Mouse (Mus musculus) thymus, postnatal 4 days (tissue): ENCODE measurements around the gene Stambp.

Source experiments
- DNase-seq: peaks from one replicate; pipeline ENCODE4 v3.0.0; 2021

Stambp gene

DNA sequence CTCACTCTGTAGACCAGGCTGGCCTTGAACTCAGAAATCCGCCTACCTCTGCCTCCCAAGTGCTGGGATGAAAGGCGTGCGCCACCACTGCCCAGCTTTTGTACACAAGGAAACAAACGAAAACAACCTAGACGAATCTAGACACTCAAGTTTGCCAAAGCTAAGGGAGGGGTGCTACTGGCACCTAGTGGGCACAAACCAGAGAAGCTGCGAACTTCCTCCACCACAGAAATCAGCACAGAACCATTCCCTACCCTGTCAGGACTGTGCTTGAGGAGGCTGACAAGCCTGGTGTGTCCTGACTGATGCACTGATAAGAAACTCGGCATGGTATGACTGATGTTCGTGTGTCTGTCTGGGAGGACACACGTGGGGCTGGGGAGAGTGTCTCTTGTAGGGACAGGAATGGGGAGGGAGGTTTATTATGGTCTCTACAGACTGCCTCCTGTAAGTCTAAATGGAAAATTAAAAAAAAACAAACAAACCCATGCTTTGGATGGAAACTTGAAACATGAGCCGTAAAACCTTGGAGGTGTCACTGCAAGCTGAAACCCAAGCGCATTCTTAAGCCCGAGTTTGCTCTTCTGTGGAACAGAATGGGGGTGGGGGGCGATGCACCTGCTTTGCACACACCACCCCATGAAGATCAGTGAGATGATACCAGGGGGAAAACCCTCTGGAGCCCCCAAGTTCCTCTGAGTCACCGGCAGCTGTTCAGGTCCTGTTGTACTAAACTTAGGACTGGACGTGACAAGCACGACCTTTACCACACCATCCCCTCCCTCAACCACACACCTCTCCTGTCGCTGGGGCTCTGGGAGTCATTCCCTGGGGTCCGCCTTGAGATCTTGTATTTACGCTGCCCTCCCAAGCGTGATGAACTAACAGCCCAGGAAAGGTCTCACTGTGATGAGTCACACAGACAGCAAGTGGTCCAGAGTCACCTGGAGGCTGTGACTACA is 3.3 kb downstream of the Stambp start:
- DNase-seq = peak; percentile 22

DNA sequence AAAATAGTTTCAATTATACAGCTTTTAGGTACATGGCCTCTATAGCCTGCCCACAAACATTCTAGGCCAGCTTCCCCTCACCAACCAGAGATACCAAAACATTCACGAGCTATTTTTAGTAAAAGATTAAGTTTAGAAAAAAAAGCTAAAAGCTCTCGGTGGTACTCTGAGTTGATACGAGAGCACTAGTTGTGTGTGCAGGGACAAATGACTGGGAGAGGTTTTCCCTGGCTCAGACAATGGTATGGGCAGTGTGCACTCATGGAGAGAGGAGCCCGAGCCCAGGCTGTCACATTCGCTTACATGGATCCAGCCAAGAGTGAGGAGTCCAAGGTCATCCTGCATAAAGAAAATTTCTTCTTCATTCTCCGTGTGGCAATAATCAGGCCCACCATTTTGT is 16.6 kb downstream of the Stambp start:
- no peak for DNase-seq

DNA sequence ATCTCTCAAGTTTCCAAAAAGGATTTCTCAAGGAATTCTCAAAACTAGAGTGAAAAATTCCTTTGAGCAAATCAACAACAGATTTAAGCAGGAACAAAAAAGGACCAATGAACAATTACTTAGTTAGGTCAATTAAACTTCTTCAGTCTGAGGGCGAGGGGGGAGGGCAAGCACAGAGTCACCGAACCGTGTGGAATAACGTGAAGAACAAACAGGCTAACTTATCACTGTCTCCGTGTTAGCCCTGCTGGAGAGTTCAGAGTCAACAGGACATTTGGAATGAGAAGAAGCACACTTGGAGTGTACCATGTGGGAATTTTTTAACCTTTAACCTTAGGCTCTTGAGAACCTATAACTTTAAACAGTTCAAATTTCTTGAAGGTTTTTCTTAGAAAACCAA is 24.2 kb downstream of the Stambp start:
- no peak for DNase-seq

DNA sequence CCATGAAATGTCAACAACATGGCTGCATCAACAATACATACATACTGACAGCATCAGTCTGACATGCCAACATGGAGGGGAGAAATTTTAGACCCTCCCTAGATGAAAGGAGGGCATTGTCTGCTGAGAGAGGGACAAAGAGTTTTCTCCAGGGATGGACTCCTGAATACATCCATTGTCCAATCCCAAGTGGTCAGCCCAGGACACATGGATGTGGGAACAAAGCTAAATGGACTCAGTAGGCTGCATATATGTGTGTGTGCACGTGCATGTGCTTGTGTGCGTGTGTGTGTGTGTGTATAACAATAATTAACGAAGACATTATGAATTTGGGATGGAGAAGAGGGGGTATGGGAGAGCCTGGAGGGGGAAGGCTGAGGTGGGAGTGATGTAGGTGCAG is 26.8 kb downstream of the Stambp start:
- DNase-seq = no peak

DNA sequence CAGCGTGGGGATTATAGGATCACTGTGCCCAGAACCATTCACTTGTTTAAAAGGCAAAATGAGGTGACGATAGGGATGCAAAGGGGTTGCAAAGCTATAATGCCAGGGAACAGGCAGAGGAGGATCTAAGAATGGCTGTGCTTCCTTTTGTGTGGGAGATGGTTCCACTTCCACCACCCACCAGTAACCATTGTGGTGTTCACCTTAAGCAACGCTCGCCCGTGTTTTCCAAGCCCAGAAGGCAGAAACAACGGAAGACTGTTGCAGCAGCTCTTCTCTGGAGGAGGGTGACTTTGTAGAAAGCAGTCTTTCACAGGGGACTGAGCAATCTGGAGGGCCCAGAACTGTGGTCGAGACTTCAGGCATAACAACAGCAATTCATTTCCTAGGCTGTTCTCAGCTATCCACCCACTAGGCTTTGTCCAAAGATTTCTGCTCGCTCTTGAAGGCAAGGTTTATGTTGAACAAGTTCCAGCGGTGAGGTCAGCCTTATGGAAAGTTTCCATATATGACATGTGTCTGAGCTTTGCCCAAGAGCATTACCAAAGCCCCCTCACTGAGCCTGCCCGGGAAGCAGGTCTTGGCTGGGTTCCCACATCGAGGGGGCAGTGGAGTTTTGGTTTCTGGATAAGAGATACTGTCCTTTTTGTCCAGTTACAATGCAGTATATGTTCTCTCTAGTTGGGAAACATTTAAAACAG is 30.6 kb downstream of the Stambp start:
- no peak for DNase-seq

DNA sequence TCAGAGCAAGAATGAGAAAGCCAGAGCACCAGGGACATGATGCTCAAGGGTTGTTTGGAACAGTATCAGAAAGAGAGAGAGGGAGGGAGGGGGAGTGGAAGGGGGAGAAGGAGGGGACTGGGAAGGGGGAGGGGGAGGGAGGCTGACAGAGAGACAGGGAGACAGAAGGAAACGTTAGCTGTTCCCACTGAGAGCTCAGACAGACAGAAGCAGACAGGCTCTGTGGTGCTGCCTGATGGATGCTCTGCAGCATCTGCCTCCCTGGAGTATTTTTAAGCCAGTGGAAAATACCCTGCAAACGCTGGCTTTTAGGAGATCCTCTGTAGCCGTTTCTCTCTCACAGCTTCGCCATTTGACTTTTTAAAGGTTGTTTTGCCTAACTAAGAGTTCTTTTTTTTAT is 32.5 kb downstream of the Stambp start:
- no peak for DNase-seq

DNA sequence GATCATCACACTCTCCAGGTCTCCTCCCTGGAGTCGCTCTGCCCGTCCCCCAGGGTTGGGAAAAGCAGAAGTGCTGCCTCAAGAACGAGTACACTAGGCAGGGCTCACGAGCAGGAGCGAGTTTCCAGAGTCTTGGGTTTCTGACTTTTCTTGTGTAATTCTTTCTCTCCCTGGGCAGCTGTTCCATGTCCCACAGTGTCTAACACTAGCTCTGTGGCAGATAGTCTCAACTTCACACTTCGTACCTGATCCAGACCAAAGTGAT is 35.8 kb downstream of the Stambp start:
- DNase-seq = no peak

DNA sequence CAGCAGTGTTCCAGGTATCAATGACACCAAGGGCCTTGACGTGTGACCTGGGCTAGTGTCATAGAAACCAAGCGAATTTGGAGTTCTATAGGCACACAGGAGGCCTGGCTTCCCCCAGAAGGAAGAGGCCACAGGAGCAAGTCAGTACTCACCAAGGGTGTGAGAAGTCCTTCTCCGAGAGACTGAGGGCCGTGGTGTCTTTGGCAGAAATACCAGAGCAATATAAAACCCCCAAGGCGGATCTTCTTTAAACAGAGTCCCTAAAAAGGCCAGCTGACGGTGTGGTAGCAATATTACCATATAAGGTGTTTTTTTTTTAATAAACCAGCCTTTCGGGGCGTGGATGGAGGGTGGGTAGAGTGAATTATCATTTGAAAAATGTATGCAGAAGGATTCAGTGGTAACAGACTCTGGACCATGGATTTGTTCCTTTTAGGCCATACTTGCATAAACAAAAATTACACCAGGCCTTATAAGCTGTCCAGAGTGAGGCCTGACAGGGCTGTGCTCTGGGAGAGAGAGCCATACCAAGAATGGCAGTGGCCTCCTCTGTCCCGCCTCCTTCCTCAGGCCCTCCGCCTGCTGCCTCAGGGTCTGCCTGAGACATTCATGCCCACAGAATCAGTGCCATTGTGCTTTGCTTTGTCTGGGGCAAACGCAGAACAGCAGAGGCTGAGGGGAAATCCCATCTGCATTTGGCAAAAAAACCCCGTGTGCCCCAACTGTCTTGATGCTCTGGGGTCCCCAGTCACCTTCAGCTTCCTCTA is 36.3 kb downstream of the Stambp start, which contains the start of gene Actg2:
Gene Actg2, minus strand, starts transcription at position 238 of the 767 bp plus-strand sequence.
- no peak for DNase-seq

DNA sequence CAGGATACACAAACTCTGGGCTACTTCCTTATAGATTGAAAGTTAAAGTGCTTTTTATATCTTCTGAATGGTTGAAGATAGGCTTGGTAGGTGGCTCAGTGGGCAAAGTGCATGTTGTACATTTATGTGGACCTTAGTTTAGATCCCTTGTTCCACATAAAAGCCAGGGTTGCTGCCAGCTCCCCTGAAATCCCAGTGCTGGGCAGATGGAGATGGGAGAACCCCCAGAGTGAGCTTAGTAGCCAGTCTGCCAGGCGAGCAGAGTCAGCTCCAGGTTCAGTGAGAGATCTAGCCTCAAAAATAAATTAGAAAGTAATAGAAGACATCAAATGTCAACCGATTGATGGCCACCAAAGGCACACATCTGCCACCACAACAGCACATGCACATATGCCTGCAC is 39.9 kb downstream of the Stambp start:
- no peak for DNase-seq

DNA sequence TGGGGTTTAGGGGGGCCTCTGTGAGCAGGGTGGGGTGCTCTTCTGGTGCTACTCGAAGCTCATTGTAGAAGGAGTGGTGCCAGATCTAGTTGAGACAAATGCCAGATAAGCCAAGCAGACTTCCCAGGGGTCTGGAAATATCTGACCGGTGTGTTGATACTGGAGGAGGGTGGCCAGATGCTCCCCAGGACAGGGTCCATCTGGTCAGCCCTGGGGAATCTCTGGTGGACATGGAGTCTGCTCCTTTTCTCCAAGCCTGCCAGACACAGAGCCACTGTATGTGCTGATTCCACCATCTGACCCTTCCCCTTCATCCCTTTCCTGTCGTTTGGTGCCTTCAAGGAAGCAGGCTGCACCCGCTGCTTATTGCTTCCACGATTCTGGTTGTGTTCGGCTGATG is 49.3 kb downstream of the Stambp start:
- DNase-seq = no peak

DNA sequence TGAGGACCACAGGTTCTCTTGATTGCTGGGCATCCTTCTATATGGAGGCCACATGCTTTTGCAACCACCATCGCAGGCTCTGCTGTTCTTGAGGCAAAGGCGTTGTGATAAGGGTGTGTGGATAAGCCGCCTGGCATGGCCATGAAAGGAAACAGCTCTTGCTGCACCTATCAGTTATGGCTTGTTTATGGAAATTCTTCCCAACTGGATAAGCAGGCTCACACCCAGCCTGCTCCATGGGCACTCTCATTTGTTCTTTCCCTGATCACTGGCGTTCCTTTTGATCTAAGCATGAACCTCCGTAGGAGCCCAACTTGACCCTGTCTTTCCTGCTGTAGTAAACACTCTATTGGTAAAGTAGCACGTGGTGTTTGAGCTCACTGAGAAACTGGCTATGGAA is 50.7 kb downstream of the Stambp start:
- no peak for DNase-seq

DNA sequence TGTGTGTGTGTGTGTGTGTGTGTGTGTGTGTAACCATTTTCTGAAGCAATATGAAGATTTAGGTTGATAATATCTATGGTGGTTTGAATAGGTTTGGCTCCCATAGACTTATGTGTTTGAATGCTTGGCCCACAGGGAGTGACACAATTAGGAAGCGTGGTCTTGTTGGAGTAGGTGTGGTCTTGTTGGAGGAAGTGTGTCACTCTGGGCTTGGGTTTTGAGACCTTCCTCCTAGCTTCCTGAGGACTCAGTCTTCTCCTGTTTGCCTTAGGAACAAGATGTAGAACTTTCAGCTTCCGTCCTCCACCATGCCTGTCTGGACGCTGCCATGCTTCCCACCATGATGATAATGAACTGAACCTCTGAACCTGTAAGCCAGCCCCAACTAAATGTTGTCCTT is 53.9 kb downstream of the Stambp start:
- no peak for DNase-seq

DNA sequence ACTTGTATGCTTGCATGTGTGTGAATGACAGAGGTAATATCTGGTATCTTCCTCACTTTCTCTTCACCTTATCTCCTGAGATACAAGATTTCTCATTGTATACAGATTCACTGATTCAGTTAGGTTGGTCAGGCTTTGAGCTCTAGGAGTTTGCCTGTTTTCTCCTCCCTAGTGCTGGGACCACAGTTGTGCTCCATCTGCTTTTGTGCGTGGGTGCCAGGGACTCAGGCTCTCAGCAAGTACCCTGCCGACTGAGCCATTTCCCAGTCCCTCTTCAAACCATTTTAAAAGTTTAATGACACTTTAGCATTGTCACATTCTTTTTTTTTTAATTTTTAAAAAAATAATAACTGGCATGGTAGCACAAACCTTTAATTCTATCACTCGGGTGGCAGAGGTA is 57.4 kb downstream of the Stambp start:
- no peak for DNase-seq

DNA sequence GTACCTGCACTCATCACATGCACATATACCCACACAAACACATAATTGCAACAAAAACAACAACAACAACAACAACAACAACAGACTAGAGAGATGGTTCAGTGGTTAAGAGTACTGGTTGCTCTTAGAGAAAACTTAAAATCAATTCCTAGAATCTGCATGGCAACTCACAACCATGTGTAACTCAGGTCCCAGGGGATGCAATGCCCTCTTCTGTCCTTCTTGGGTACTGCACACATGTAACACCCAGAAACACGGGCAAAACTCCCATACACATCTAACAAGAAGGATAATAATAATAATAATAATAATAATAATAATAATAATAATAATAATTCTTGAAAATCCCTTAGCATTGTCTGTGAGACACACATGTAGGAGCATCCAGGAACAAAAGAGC is 60.0 kb downstream of the Stambp start:
- peak; percentile 77 for DNase-seq

DNA sequence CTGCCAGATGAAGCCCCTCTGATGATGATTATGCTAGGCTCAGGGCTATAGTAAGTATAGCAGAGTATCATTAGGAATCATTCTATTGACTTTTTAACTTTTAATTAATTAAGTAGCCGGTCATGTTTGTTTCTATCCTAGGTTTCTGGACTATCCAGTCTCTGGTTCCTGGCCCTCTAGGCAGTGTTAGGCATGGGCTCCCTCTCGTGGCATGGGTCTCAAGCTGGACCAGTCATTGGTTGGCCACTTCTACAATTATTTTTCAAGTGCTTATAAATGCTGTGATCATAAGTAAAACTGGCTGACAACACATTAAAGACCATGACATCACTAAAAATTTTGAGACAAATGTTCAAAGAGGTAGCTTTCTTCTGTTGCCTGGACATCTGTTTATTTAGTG is 62.3 kb downstream of the Stambp start:
- no peak for DNase-seq

DNA sequence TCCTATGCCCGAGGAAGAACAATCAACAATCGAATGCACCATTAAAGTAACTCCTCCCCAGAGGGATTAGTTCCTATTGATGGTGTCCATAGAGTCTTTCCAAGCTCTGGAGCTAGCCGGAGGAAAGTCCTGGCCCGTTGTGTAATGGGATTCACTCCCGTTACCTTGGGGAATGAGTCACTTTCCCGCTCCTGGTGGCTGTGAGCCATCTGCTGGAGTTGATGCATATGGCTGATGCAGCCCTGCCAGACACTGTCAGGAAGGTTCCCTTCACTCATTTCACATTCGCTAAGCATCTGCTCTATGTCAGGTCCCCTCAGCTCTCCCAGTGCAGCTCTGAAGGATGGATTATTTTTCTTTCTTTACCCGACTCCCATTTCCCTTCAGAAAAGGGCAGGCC is 63.1 kb downstream of the Stambp start:
- no peak for DNase-seq

DNA sequence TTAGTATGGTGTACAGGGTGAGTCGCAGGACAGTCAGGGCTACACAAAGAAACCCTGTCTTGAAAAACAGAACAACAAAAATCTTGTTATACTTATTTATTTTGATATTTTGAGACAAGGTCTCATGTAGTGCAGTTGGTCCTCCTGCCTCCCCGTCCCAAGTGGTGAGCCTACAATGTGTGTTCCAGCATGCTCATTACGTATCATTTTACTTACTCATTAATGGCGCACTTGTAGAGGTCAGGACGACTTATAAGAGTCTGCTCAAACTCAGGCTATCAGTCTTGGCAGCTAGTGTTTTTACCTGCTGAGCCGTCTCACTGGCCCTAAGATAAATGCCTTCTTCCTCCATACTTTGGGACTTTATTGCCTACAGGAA is 65.4 kb downstream of the Stambp start:
- no peak for DNase-seq

DNA sequence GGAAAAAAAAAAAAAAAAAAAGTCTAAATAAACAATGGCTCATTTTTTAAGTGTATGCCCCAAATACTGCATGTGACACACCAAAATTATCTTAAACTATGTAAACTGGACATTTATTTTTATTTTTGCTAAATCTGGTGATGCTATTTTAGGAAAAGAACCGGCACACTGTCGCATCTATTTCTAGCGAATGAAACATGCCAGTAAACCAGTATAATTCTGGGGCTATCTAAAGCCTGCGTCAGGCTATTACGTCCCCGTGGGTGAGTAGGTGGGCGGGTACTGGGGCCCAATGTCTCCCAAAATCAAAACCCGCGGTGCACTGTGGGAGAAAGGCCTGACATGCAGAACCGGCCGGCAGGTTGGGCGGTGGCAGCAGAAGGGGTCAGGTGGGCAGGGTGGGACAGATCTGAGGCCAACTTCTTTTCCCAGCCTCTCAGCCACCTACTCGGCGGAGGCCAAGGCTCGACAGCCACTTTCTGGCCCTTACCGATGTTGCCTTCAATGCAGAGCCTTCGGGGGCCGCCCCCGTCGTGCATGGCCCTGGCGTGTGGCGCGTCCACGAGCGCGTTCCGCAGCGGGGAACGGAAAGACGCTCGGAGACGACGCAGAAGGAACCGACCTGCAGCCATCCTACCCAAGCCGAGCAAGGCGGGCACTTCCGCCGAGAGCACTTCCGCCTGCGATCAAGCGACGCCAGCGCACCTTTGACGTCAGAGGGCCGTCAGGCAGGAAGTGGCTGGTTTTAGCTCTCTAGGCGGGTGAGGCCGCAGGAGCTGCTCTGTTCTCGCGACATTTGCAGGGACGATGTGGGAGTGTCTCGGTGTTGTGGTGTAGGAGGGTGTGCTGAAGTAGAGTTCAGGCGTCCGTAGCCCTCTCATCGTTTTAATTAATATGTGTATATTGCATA is 66.0 kb downstream of the Stambp start, which contains the start of gene Dguok:
Gene Dguok, minus strand, starts transcription at position 712 of the 910 bp plus-strand sequence.
- peak; percentile 96 for DNase-seq

DNA sequence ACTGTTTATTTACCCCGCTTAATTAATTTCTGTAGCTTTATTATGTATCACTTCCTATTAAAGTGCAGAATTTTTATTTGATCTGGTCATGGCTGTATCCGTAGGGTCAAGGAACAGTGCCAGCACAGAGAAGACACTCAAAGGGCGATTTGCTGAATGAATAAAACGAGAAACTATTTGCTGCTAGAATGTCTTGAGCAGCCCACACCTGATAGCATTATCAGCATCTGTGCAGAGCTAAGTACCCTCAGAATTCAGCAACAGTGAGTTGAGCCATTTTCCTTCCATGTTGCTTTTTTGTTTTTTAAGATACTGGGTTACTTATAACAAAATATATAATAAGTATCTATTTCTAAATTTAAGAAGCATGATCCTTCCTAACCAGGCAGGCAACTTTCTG is 67.0 kb downstream of the Stambp start:
- DNase-seq = no peak

DNA sequence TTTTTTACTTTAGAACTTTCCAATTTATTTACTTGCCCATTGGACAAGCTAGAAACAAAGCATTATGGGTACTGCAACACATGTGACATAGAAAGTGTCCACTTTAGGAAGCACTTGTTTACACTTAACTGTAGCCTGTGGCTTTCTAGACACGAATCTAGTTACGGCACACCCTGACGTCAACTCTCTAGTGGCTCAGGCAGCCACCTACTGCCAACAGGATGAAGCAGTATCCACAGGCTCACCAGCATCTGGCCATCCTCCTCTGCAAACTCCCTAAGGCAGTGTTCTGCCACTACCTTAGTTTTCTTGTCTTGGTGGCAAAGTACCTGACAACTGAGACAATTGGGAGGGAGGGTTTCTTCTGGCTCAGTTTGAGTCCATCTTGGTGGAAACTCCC is 69.2 kb downstream of the Stambp start:
- DNase-seq = no peak

DNA sequence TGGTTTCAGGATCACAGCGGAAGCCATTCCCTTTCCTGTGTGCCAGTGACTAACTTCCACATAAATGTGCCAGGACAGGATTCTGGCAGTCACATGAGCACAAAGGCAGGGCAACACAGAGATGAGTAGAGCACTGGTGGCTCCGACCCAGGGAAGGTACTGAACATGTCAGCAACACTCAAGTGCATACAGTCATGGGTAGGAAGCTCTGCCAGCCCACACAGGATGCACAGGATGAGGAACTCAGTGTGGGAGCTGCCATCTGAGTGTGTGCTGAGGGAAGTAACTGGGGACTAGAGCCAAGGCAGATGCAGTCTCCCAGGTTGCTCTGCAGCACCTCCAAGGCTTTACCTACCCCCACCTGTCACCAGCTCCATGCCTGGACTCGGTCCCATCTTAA is 69.9 kb downstream of the Stambp start:
- DNase-seq = no peak

DNA sequence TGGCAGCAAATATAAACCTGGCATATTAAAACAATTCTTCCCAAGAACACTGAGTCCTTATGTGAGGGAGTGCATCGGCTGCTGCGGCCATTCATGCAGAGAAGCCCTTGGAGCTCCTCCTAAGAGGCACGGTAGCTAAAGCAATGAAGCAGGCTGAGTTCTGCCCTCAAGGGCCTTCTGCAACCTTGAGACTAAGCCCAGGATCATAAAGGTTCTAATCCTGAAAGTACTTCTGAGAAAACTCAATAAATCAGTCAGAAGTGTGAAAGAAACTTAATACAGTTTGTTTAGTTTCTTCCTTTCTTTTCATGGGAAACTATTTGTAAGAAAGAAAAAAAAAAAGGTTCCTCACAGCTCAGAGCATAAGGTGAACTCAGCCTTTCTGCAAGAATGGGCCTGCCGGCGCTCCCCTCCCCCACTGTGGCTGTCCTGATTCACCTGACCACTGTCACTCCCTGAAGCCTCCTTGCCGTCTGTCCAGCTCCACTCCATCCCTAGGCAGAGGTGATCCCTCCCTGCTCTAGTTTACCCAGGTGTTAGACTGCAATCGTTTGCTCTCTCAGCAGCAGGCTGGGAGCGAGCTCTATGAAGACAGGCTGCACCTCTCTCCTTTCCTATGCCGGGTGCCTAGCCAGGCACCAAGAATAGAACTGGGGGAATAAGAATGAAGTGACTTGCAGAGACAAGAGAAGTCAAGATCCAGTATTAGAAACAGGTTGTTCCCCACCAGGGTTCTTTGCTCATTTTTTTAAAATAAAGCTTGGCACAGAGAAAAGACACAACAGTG is 70.8 kb downstream of the Stambp start:
- DNase-seq = no peak
